Mouse (Mus musculus) MEL (cell line): ENCODE measurements around the gene Adnp. TPM values are rescaled to one million over a fixed set of nuclear protein-coding genes. Genes with fewer than 3 reads are reported as not detected.

Experiments
- DNase-seq: peaks from one replicate; pipeline ENCODE4 v3.0.0; 2011; ENCODE audit warnings: low read depth, low spot score
- H3K27ac ChIP-seq: 2 replicates; pipeline ENCODE4 v1.5.1; 2012; ENCODE audit warnings: low read depth, mild to moderate bottlenecking, control low read depth, low read length, moderate library complexity; ENCODE audit not compliant: control insufficient read depth
- H3K27me3 ChIP-seq, 2 experiments: fragments of 150-350 bp in 1 of 2; sonication (generic) in 1 of 2; 2 replicates each; pipeline ENCODE4 v1.6.1; 2012; ENCODE audit warnings: low read length in 2 of 2, mild to moderate bottlenecking in 2 of 2, improper control_type of control experiment in 1 of 2, moderate library complexity in 1 of 2; ENCODE audit not compliant: insufficient read depth in 2 of 2, control insufficient read depth in 1 of 2
- H3K36me3 ChIP-seq, 2 experiments: 2 replicates each; pipeline ENCODE4 v1.6.1; 2012 to 2014; ENCODE audit warnings: low read length in 2 of 2, improper control_type of control experiment in 1 of 2, inconsistent platforms in 1 of 2, mild to moderate bottlenecking in 1 of 2; ENCODE audit not compliant: insufficient read depth in 2 of 2, control insufficient read depth in 1 of 2
- H3K4me1 ChIP-seq, 2 experiments: fragments of 150-350 bp in 1 of 2; sonication (generic) in 1 of 2; 2 replicates each; pipeline ENCODE4 v1.6.1; 2012; ENCODE audit warnings: low read length in 2 of 2, improper control_type of control experiment in 1 of 2, mild to moderate bottlenecking in 1 of 2; ENCODE audit not compliant: insufficient read depth in 2 of 2, control insufficient read depth in 1 of 2
- H3K4me3 ChIP-seq, 2 experiments: fragments of 150-350 bp in 1 of 2; sonication (generic) in 1 of 2; 2 replicates each; pipeline ENCODE4 v1.5.1; 2012; ENCODE audit warnings: low read depth in 2 of 2, low read length in 2 of 2, mild to moderate bottlenecking in 2 of 2, moderate library complexity in 2 of 2, control low read depth in 1 of 2, improper control_type of control experiment in 1 of 2; ENCODE audit not compliant: control insufficient read depth in 1 of 2, insufficient read depth in 1 of 2
- H3K79me2 ChIP-seq: 2 replicates; pipeline ENCODE4 v1.6.1; 2012; ENCODE audit warnings: mild to moderate bottlenecking, low read length, moderate library complexity; ENCODE audit not compliant: control insufficient read depth, poor library complexity, insufficient read depth
- H3K9ac ChIP-seq: 2 replicates; pipeline ENCODE4 v1.6.1; 2012; ENCODE audit warnings: low read depth, mild to moderate bottlenecking, control low read depth, low read length, moderate library complexity; ENCODE audit not compliant: control insufficient read depth, poor library complexity, severe bottlenecking
- H3K9me3 ChIP-seq: fragments of 150-350 bp; sonication (generic); replicated peaks from 2 replicates; pipeline ENCODE4 v1.6.1; 2012; ENCODE audit warnings: mild to moderate bottlenecking, low read length, improper control_type of control experiment, moderate library complexity; ENCODE audit not compliant: insufficient read depth
- E2F4 ChIP-seq: IDR thresholded peaks from 2 replicates; pipeline ENCODE4 v1.6.1; 2011; ENCODE audit warnings: low read depth, low read length, improper control_type of control experiment, borderline replicate concordance
- ELF1 ChIP-seq: IDR thresholded peaks from 2 replicates; pipeline ENCODE4 v1.6.1; 2014; ENCODE audit warnings: low read depth, mild to moderate bottlenecking, inconsistent platforms, low read length, improper control_type of control experiment, moderate library complexity
- GABPA ChIP-seq: IDR thresholded peaks from 2 replicates; pipeline ENCODE4 v1.6.1; 2012; ENCODE audit warnings: low read depth, mild to moderate bottlenecking, inconsistent platforms, low read length, improper control_type of control experiment, moderate library complexity
- GATA1 ChIP-seq: IDR thresholded peaks from 2 replicates; pipeline ENCODE4 v1.6.1; 2011; ENCODE audit warnings: low read depth, low read length, improper control_type of control experiment
- KAT2A ChIP-seq: conservative IDR thresholded peaks from 2 replicates; pipeline ENCODE4 v1.6.1; 2012; ENCODE audit warnings: low read depth, low read length, improper control_type of control experiment, inconsistent platforms
- MAFK ChIP-seq: IDR thresholded peaks from 2 replicates; pipeline ENCODE4 v1.6.1; 2011; ENCODE audit warnings: low read depth, mild to moderate bottlenecking, low read length, improper control_type of control experiment, borderline replicate concordance
- MXI1 ChIP-seq: IDR thresholded peaks from 2 replicates; pipeline ENCODE4 v1.6.1; 2011; ENCODE audit warnings: mild to moderate bottlenecking, low read depth, low read length, improper control_type of control experiment
- MYB ChIP-seq: IDR thresholded peaks from 2 replicates; pipeline ENCODE4 v1.6.1; 2011; ENCODE audit warnings: mild to moderate bottlenecking, low read depth, low read length, improper control_type of control experiment
- MYC ChIP-seq: IDR thresholded peaks from 2 replicates; pipeline ENCODE4 v1.6.1; 2011; ENCODE audit warnings: low read depth, mild to moderate bottlenecking, low read length, improper control_type of control experiment, moderate library complexity
- NRF1 ChIP-seq: IDR thresholded peaks from 2 replicates; pipeline ENCODE4 v1.6.1; 2014; ENCODE audit warnings: low read depth, mild to moderate bottlenecking, inconsistent platforms, low read length, improper control_type of control experiment, moderate library complexity; ENCODE audit not compliant: poor library complexity, insufficient read depth, severe bottlenecking
- POLR2A ChIP-seq, 2 experiments: IDR thresholded peaks; 2 replicates each; pipeline ENCODE4 v1.6.1; 2011 to 2012; ENCODE audit warnings: low read length in 2 of 2, mild to moderate bottlenecking in 2 of 2, control low read depth in 1 of 2, improper control_type of control experiment in 1 of 2, low read depth in 1 of 2, moderate library complexity in 1 of 2; ENCODE audit not compliant: control insufficient read depth in 1 of 2, insufficient read depth in 1 of 2, poor library complexity in 1 of 2
- SIN3A ChIP-seq: IDR thresholded peaks from 2 replicates; pipeline ENCODE4 v1.6.1; 2012; ENCODE audit warnings: low read length, improper control_type of control experiment, inconsistent platforms
- SMC3 ChIP-seq: IDR thresholded peaks from 2 replicates; pipeline ENCODE4 v1.6.1; 2011; ENCODE audit warnings: low read depth, low read length, improper control_type of control experiment
- TAL1 ChIP-seq: IDR thresholded peaks from 2 replicates; pipeline ENCODE4 v1.6.1; 2012; ENCODE audit warnings: mild to moderate bottlenecking, inconsistent platforms, low read length, moderate library complexity, mixed read lengths
- TBP ChIP-seq: IDR thresholded peaks from 2 replicates; pipeline ENCODE4 v1.8.0; 2011; ENCODE audit warnings: low read depth, low read length, improper control_type of control experiment
- TCF12 ChIP-seq: IDR thresholded peaks from 2 replicates; pipeline ENCODE4 v1.6.1; 2014; ENCODE audit warnings: low read depth, mild to moderate bottlenecking, inconsistent platforms, low read length, improper control_type of control experiment, moderate library complexity
- UBTF ChIP-seq: IDR thresholded peaks from 2 replicates; pipeline ENCODE4 v1.6.1; 2012; ENCODE audit warnings: low read depth, mild to moderate bottlenecking, inconsistent platforms, low read length, improper control_type of control experiment, moderate library complexity, borderline replicate concordance; ENCODE audit not compliant: insufficient read depth
- ZC3H11A ChIP-seq: IDR thresholded peaks from 2 replicates; pipeline ENCODE4 v1.6.1; 2012; ENCODE audit warnings: low read depth, mild to moderate bottlenecking, inconsistent platforms, low read length, improper control_type of control experiment
- ZKSCAN1 ChIP-seq: IDR thresholded peaks from 2 replicates; pipeline ENCODE4 v1.6.1; 2012; ENCODE audit warnings: low read depth, mild to moderate bottlenecking, inconsistent platforms, low read length, improper control_type of control experiment, moderate library complexity
- ZMIZ1 ChIP-seq: IDR thresholded peaks from 2 replicates; pipeline ENCODE4 v1.6.1; 2012; ENCODE audit warnings: low read depth, mild to moderate bottlenecking, inconsistent platforms, low read length, improper control_type of control experiment, moderate library complexity
- ZNF384 ChIP-seq: IDR thresholded peaks from 2 replicates; pipeline ENCODE4 v1.6.1; 2012; ENCODE audit warnings: low read depth, mild to moderate bottlenecking, inconsistent platforms, low read length, improper control_type of control experiment
- polyA plus RNA-seq, 2 experiments: library from polyadenylated mRNA; stranded (reverse) in 1 of 2; unstranded in 1 of 2; fragments of >175 nt in 1 of 2; fragments of >200 nt in 1 of 2; gene quantifications; 2 replicates each; pipeline versions ENCODE4 v1.2.1 to v1.2.4; 2012; ENCODE audit warnings: low replicate concordance in 2 of 2, low read depth in 1 of 2; ENCODE audit not compliant: insufficient read length in 2 of 2, insufficient read depth in 1 of 2, missing spikeins in 1 of 2
- total RNA-seq: library from RNA; depleted of rRNA; stranded (reverse); fragments of 300-350 nt; gene quantifications from 2 replicates; pipeline ENCODE4 v1.2.3, GENCODE M21; 2012

Adnp gene
- total and polyA plus RNA-seq, 3 experiments = 2.3 to 29.4 (median 11.9) TPM

DNA sequence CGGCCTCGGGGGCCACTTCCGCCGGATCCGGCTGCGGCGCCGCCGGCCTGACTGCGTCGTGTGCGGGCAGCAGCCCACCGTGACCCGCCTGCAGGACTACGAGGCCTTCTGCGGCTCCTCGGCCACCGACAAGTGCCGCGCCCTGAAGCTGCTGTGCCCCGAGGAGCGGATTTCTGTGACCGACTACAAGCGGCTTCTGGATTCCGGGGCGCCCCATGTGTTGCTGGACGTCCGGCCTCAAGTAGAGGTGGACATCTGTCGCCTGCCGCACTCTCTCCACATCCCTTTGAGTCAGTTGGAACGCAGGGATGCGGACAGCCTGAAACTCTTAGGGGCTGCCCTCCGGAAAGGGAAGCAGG is 24.5 kb upstream of the Adnp start:
- no peaks in the 10 kb centered on the region for H3K27me3 ChIP-seq
- H3K4me3 ChIP-seq = no peak overlapping the region
- TF ChIP-seq ZKSCAN1 = no peak
- no peak for TF ChIP-seq ZC3H11A
- no peak for TF ChIP-seq SIN3A
- TF ChIP-seq SMC3 = no peak
- no peak for TF ChIP-seq ZMIZ1
- TF ChIP-seq ELF1 = no peak
- no peak for TF ChIP-seq GABPA
- TF ChIP-seq ZNF384 = no peak
- TF ChIP-seq MYC = no peak
- no peak for TF ChIP-seq MYB
- no peak for TF ChIP-seq MXI1
- no peak for TF ChIP-seq E2F4
- no peak for TF ChIP-seq KAT2A
- TF ChIP-seq TAL1 = no peak
- H3K79me2 ChIP-seq = peaks cover 38% of the 10 kb centered on the region
- no peak for DNase-seq
- peaks cover 3 to 10% of the 10 kb centered on the region in 2 experiments for H3K4me1 ChIP-seq
- H3K9ac ChIP-seq = no peak overlapping the region
- H3K36me3 ChIP-seq = peaks cover 5 to 17% of the 10 kb centered on the region in 2 experiments
- H3K27ac ChIP-seq = no peak overlapping the region
- no peaks in the 10 kb centered on the region for H3K9me3 ChIP-seq

DNA sequence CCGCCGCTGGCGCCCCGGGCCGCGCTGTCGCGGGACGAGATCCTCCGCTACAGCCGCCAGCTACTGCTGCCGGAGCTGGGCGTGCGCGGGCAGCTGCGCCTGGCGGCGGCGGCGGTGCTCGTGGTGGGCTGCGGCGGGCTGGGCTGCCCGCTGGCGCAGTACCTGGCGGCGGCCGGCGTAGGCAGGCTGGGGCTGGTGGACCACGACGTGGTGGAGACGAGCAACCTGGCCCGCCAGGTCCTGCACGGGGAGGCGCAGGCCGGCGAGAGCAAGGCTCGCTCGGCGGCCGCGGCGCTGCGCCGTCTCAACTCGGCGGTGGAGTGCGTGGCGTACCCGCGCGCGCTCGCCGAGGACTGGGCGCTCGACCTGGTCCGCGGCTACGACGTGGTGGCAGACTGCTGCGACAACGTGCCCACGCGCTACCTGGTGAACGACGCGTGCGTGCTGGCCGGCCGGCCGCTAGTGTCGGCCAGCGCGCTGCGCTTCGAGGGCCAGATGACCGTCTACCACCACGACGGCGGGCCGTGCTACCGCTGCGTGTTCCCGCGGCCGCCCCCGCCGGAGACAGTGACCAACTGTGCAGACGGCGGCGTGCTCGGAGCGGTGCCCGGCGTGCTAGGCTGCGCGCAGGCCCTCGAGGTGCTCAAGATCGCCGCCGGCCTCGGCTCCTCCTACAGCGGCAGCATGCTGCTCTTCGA is 24.0 kb upstream of the Adnp start:
- Histone ChIP-seq H3K27me3 (no peaks in the 10 kb centered on the region), H3K79me2 (peaks cover 38% of the 10 kb centered on the region), H3K9ac (peak overlapping the region; percentile 96), H3K4me1 (peaks cover 3 to 10% of the 10 kb centered on the region in 2 experiments), H3K9me3 (no peaks in the 10 kb centered on the region), H3K4me3 (peak overlapping the region; percentile 93 to 95; a peak in 3 of 4 replicates), H3K27ac (peak overlapping the region; percentile 84; the same call in 1 of the 2 replicates), H3K36me3 (peaks cover 10 to 17% of the 10 kb centered on the region in 2 experiments)
- TF ChIP-seq GATA1 (no peak), TBP (no peak), UBTF (no peak), POLR2A (IDR thresholded peaks at IDR 0.05; ENCODE audit: control insufficient read depth in 1 of 2, insufficient read depth in 1 of 2, low read depth in 1 of 2, low read length in 2 of 2, poor library complexity in 1 of 2) (0 out of 4 replicates have a peak, but pooled peaks of 1 of the 2 experiments have one; percentile 9), MAFK (no peak), TCF12 (no peak), NRF1 (peak; percentile 36; the same call in 1 of the 2 replicates)
- DNase-seq = no peak
